Mouse (Mus musculus) embryonic facial prominence, embryonic 14.5 days (tissue): ENCODE data around the gene Trpd52l3. TPM values are rescaled to one million over a fixed set of nuclear protein-coding genes. Genes with fewer than 3 reads are reported as not detected.
"Not testable (repeated sequence)": the region's sequence is repeated elsewhere in the genome, so short reads cannot be mapped to it uniquely, and the experiment has no call there.

Experiments used
- ATAC-seq: fragments of 200-750 bp; cut with Nextera tagmentation; 2 replicates; pipeline ENCODE4 v1.8.0; 2017; ENCODE audit warnings: low read depth, moderate number of reproducible peaks, moderate TSS enrichment
- DNase-seq: peaks from one replicate; pipeline ENCODE4 v3.0.0-alpha.2; 2015; ENCODE audit warnings: low spot score
- H3K27ac ChIP-seq: fragments of 300-500 bp; sonication (generic); replicated peaks from 2 replicates; pipeline ENCODE4 v1.5.1; 2014; ENCODE audit warnings: low read depth, mild to moderate bottlenecking, low read length, moderate library complexity
- H3K27me3 ChIP-seq: fragments of 300-500 bp; sonication (generic); replicated peaks from 2 replicates; pipeline ENCODE4 v1.6.1; 2014; ENCODE audit warnings: low read length; ENCODE audit not compliant: control insufficient read depth, insufficient read depth
- H3K36me3 ChIP-seq: fragments of 300-500 bp; sonication (generic); 2 replicates; pipeline ENCODE4 v1.6.1; 2014; ENCODE audit warnings: low read length, mixed read lengths; ENCODE audit not compliant: control insufficient read depth, insufficient read depth
- H3K4me1 ChIP-seq: fragments of 300-500 bp; sonication (generic); 2 replicates; pipeline ENCODE4 v1.6.1; 2014; ENCODE audit warnings: antibody characterized with exemption, low read length; ENCODE audit not compliant: control insufficient read depth, insufficient read depth
- H3K4me2 ChIP-seq: fragments of 300-500 bp; sonication (generic); 2 replicates; pipeline ENCODE4 v1.6.1; 2014; ENCODE audit warnings: low read depth, mild to moderate bottlenecking, low read length, moderate library complexity, mixed read lengths
- H3K4me3 ChIP-seq: fragments of 300-500 bp; sonication (generic); 2 replicates; pipeline ENCODE4 v1.5.1; 2014; ENCODE audit warnings: low read depth, mild to moderate bottlenecking, low read length
- H3K9ac ChIP-seq: fragments of 300-500 bp; sonication (generic); 2 replicates; pipeline ENCODE4 v1.6.1; 2014; ENCODE audit warnings: low read depth, mild to moderate bottlenecking, low read length, moderate library complexity, mixed read lengths
- H3K9me3 ChIP-seq: fragments of 300-500 bp; sonication (generic); 2 replicates; pipeline ENCODE4 v1.6.1; 2016; ENCODE audit warnings: low read length; ENCODE audit not compliant: control insufficient read depth
- WGBS: fragments of 180-500 bp; shearing (Covaris S2); extraction: QIAGEN DNeasy Blood & Tissue Kit; methylation state at CpG from one replicate; pipeline ENCODE4 v1.1.7; 2014; 5-methylcytosine and 5-hydroxymethylcytosine counted together
- polyA plus RNA-seq: library from polyadenylated mRNA; unstranded; fragments of >200 nt; fragmentation: Nextera tagmentation; extraction: Ambion mirVana; gene quantifications from 2 replicates; pipeline ENCODE4 v1.2.1, GENCODE M21; 2014

Gene Trpd52l3
- polyA plus RNA-seq, 1 experiment from 2014 or later = not detected

- Histone ChIP-seq H3K36me3 (no peaks in the 10 kb centered on the region), H3K4me2 (no peak overlapping the region), H3K4me1 (no peaks in the 10 kb centered on the region), H3K27me3 (no peaks in the 10 kb centered on the region), H3K27ac (no peak overlapping the region), H3K9me3 (no peaks in the 10 kb centered on the region), H3K4me3 (no peak overlapping the region), H3K9ac (no peak overlapping the region)
- DNase-seq (no peak), ATAC-seq (no peak)
- WGBS = 83% methylated on average over 3 of the region's 3 CpGs
Measured at GRCm38 (mm10) chr19:30014331-30014730, 10.7 kb downstream of the Trpd52l3 start.

DNA sequence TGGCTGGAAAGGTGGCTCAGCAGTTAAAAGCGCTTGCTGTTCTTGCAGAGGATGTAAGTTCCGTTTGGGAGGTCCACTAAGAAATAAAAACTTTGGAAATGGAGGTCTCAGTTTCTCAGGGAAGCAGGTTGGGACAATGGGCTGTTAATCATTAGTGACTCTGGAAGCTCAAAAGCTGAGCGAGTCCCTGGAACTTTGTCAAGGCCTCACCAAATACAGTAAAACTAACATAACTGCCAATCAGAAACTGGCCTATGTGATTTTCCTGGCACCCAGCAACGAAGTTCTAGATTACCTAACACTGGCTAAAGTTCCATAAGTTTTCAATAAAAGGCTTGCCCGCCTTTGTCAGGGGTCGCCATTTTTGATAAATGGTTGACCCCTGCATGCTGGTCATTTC lies 12.6 kb downstream of the Trpd52l3 start:
- no peak overlapping the region for H3K9ac ChIP-seq
- ATAC-seq (no peak), DNase-seq (no peak)
- H3K27ac ChIP-seq = no peak overlapping the region
- no peak overlapping the region for H3K4me2 ChIP-seq
- no peaks in the 10 kb centered on the region for H3K9me3 ChIP-seq
- WGBS = 70% methylated on average over 6 of the region's 6 CpGs
- H3K27me3 ChIP-seq = no peaks in the 10 kb centered on the region
- H3K4me3 ChIP-seq = no peak overlapping the region
- H3K4me1 ChIP-seq = no peaks in the 10 kb centered on the region
- H3K36me3 ChIP-seq = no peaks in the 10 kb centered on the region

- H3K27ac ChIP-seq, H3K4me1 ChIP-seq, H3K9me3 ChIP-seq, H3K4me2 ChIP-seq, DNase-seq, ATAC-seq, H3K36me3 ChIP-seq, H3K9ac ChIP-seq, H3K4me3 ChIP-seq, H3K27me3 ChIP-seq: not testable (repeated sequence)
- WGBS = 94% methylated on average over 10 of the region's 10 CpGs
Measured at GRCm38 (mm10) chr19:30023419-30023818, 19.8 kb downstream of the Trpd52l3 start.

DNA sequence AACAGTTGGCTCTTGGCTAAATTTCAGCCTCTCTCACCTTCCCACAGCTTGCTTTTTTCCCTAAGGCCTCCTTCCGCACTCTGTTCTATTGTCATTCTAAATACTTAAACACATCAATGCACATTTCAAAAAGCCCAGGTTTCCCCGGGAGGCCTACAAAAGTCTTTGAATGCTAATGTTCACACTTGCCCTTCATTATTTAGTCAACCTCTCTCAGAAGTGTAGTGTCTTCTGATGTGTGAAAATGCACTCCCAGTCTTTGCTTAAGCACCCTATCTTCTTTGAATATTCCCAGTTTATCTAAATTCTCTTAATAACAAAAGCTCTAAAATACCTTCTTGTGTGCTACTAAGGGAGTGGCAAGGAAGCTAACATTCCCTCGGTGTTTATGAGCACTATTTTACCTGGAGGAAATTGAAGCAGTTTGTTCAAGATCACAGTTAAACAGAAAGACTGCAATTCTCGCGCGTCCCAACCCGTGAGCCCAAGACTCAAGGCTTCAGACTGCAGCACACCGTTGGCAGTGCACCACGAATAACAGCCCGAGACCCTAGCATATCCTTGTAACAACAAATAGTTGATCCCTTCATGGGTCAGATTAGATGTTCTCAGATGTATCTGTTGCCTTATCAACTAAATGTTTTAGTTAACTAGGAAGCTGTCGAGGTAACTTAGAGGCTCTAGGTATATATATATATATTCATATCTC lies 25.6 kb downstream of the Trpd52l3 start:
- H3K4me2 ChIP-seq = peak overlapping the region; percentile 78
- DNase-seq = no peak
- peak overlapping the region; percentile 100; the same call in 1 of the 2 replicates for H3K9ac ChIP-seq

GRCm38 (mm10) chr19:30029894-30030635 lies 26.5 kb downstream of the Trpd52l3 start, which contains the start of gene Uhrf2:
Gene Uhrf2 (plus strand): TSS chr19:30030513.
- Histone ChIP-seq H3K27me3 (no peaks in the 10 kb centered on the region), H3K9me3 (no peaks in the 10 kb centered on the region), H3K4me3 (peak within 1 kb of the TSS; percentile 99), H3K36me3 (0 out of 2 replicates have a peak, but pooled peaks cover 5% of the 10 kb centered on the region), H3K4me2 (peak within 1 kb of the TSS; percentile 78), H3K4me1 (peaks cover 25% of the 10 kb centered on the region), H3K27ac (peak within 1 kb of the TSS; percentile 97), H3K9ac (peak within 1 kb of the TSS; percentile 100)
- DNase-seq (peak; percentile 98), ATAC-seq (peak; percentile 97)
- 2% methylated on average over 54 of the region's 74 CpGs for WGBS

More for the DNA sequence above, 25.6 kb downstream of the Trpd52l3 start:
- Histone ChIP-seq H3K9me3 (no peaks in the 10 kb centered on the region), H3K4me1 (peaks cover 24% of the 10 kb centered on the region), H3K27ac (no peak overlapping the region), H3K4me3 (peak overlapping the region; percentile 99), H3K27me3 (no peaks in the 10 kb centered on the region), H3K36me3 (0 out of 2 replicates have a peak, but pooled peaks cover 5% of the 10 kb centered on the region)
- no peak for ATAC-seq
- 52% methylated on average over 11 of the region's 11 CpGs for WGBS

DNA sequence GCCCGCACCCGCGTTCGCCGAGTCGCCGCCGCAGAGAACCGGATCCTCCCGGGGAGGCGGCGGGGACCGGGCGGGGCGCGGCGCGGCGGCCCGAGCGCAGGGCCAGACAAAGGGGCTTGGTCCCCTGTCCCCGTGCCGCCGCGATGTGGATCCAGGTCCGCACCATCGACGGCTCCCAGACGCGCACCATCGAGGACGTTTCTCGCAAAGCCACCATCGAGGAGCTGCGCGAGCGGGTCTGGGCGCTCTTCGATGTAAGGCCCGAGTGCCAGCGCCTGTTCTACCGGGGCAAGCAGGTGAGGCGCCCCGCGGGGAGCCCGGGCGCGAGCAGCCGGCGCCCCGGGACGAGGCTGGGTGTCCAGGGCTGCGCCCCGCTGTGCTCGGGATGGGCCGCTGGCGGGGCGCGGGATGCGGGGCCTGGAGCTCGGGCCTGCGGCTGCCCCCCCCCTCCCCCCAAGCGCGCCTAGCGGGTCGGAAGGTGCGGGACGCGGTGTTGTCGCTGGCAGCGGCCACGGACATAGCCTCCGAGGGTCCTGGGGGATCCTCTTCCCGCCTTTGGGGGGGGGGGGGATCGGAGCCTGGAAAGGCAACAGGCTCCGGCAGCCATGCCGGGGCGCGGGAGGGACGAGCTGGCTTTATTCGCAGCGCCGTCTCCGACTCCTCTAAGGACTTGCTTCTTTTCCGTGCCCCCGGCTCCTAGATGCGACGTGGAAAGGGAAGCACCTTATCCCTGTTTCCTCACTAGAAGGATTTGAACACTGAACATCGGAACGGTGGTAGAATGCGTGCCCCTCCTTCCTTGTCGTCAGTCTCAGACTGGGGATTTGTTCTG lies 27.3 kb downstream of the Trpd52l3 start:
- H3K36me3 ChIP-seq = 0 out of 2 replicates have a peak, but pooled peaks cover 5% of the 10 kb centered on the region
- H3K4me1 ChIP-seq = peaks cover 31% of the 10 kb centered on the region
- peak overlapping the region; percentile 78 for H3K4me2 ChIP-seq
- WGBS = 0% methylated on average over 27 of the region's 92 CpGs
- peak; percentile 16 for ATAC-seq
- peak overlapping the region; percentile 97 for H3K27ac ChIP-seq
- no peaks in the 10 kb centered on the region for H3K9me3 ChIP-seq
- peak overlapping the region; percentile 100 for H3K9ac ChIP-seq
- H3K27me3 ChIP-seq = no peaks in the 10 kb centered on the region
- peak; percentile 38 for DNase-seq
- H3K4me3 ChIP-seq = peak overlapping the region; percentile 99

- no peaks in the 10 kb centered on the region for H3K9me3 ChIP-seq
- no peaks in the 10 kb centered on the region for H3K27me3 ChIP-seq
- H3K9ac ChIP-seq = peak overlapping the region; percentile 100
- DNase-seq (peak; percentile 85), ATAC-seq (no peak)
- H3K4me2 ChIP-seq = peak overlapping the region; percentile 78
- H3K36me3 ChIP-seq = 0 out of 2 replicates have a peak, but pooled peaks cover 5% of the 10 kb centered on the region
- H3K4me3 ChIP-seq = peak overlapping the region; percentile 99
- 2% methylated on average over 7 of the region's 7 CpGs for whole genome bisulfite sequencing
- H3K27ac ChIP-seq = peak overlapping the region; percentile 97
- peaks cover 33% of the 10 kb centered on the region for H3K4me1 ChIP-seq
Measured at GRCm38 (mm10) chr19:30031468-30031931, 27.9 kb downstream of the Trpd52l3 start.

GRCm38 (mm10) chr19:30032206-30032605 lies 28.6 kb downstream of the Trpd52l3 start:
- 79% methylated on average over 3 of the region's 3 CpGs for WGBS
- Histone ChIP-seq H3K4me2 (peak overlapping the region; percentile 78), H3K27me3 (no peaks in the 10 kb centered on the region), H3K4me1 (peaks cover 33% of the 10 kb centered on the region), H3K9ac (peak overlapping the region; percentile 100), H3K36me3 (0 out of 2 replicates have a peak, but pooled peaks cover 5% of the 10 kb centered on the region), H3K9me3 (no peaks in the 10 kb centered on the region), H3K4me3 (peak overlapping the region; percentile 99), H3K27ac (no peak overlapping the region)
- ATAC-seq = no peak
- DNase-seq = no peak
